Comparison of ENCODE assay signal across 10 mouse cellular contexts in the genomic region with DNA sequence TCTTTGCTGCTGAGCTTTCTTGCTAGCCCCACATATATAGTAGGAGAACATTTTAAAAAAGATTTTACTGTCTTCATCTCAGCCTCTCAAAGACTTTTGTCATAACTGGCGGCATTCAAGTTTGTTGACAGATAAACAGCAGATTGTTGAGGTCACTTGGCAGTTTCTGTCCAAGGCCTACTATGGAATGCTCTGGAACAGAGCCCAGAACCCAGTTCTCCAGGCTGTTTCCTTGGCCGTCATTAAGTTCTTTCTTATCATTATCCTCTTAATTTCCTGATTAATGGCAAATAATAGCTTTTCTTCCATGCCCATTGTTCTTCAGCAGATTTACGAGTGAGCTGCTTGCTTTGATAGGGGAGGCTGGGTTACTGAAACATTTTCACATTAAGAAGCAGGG.
DNase-seq lines count a peak whose midpoint lies in the region; ATAC-seq and TF ChIP-seq lines count a peak whose summit lies in the region.
"Had no signal": no experiment of that assay in that cellular context is flagged by ENCODE, and none has a peak within 500 bp of the region (broad histone marks: within the 10 kb centered on the region; RNA-seq: fewer than 3 reads in every experiment).

No protein-coding gene starts in this region.

- no peak overlapping the region for H3K27ac ChIP-seq in hindbrain, postnatal 0 days
- no peak overlapping the region for H3K27ac ChIP-seq in hindbrain, embryonic 13.5 days
- H3K27ac ChIP-seq in cerebellum, adult 2 months (ENCODE audit: insufficient read depth, low read length): no peak overlapping the region
- 0 out of 2 replicates have a peak overlapping the region, but pooled peaks have one; percentile 31 for H3K27ac ChIP-seq in lung, embryonic 15.5 days
- H3K27ac ChIP-seq: liver, embryonic 14.5 days had no signal

- no peak overlapping the region for H3K9ac ChIP-seq in hindbrain, postnatal 0 days (replicated peaks; ENCODE audit: low read length)
- no peak overlapping the region for H3K9ac ChIP-seq in hindbrain, embryonic 13.5 days
- H3K9ac ChIP-seq in lung, embryonic 15.5 days: no peak overlapping the region
- H3K9ac ChIP-seq: liver, embryonic 14.5 days had no signal

- TF ChIP-seq POLR2A in cerebellum, adult 2 months (IDR thresholded peaks at IDR 0.05; ENCODE audit: borderline replicate concordance, insufficient read depth, low read length): no peak

- H3K36me3 ChIP-seq in hindbrain, postnatal 0 days (ENCODE audit: insufficient read depth, low read length): no peaks in the 10 kb centered on the region
- H3K36me3 ChIP-seq in hindbrain, embryonic 13.5 days: no peaks in the 10 kb centered on the region
- H3K36me3 ChIP-seq in lung, embryonic 15.5 days: no peaks in the 10 kb centered on the region

- DNase-seq in hindbrain, postnatal 0 days (ENCODE audit: low spot score): peak; percentile 10
- DNase-seq in adrenal gland, postnatal 36 days: peak; percentile 19 to 38
- peak; percentile 21 to 61 for DNase-seq in cerebellum, adult 2 months
- DNase-seq in urinary bladder, postnatal 25 days (ENCODE audit: low spot score): no peak
- DNase-seq in right cerebral cortex, postnatal 25 days: no peak
- no peak for DNase-seq in thymus, postnatal 10 days (ENCODE audit: low spot score in 2 of 2)
- DNase-seq: midbrain, embryonic 14.5 days had no signal

- H3K4me2 ChIP-seq in hindbrain, postnatal 0 days (ENCODE audit: low read depth, low read length): no peak overlapping the region
- H3K4me2 ChIP-seq in hindbrain, embryonic 13.5 days: no peak overlapping the region
- H3K4me2 ChIP-seq in lung, embryonic 15.5 days: no peak overlapping the region

- 36% methylated on average over 3 of the region's 3 CpGs for WGBS in hindbrain, postnatal 0 days
- WGBS in hindbrain, embryonic 13.5 days: 68% methylated on average over 3 of the region's 3 CpGs
- WGBS in cerebellum, adult 2 months: 12% methylated on average over 3 of the region's 3 CpGs
- WGBS in lung, embryonic 15.5 days: 41% methylated on average over 3 of the region's 3 CpGs

- no peak overlapping the region for H3K4me3 ChIP-seq in hindbrain, postnatal 0 days (ENCODE audit: low read length)
- H3K4me3 ChIP-seq in hindbrain, embryonic 13.5 days: no peak overlapping the region
- H3K4me3 ChIP-seq in cerebellum, adult 2 months (replicated peaks; ENCODE audit: insufficient read depth, low read depth, low read length): no peak overlapping the region
- no peak overlapping the region for H3K4me3 ChIP-seq in lung, embryonic 15.5 days

- TF ChIP-seq CTCF in hindbrain, postnatal 0 days (IDR thresholded peaks at IDR 0.05; ENCODE audit: low read depth): no peak
- no peak for TF ChIP-seq CTCF in cerebellum, adult 2 months (IDR thresholded peaks at IDR 0.05; ENCODE audit: borderline replicate concordance, insufficient read depth, low read depth, low read length)

- no peaks in the 10 kb centered on the region for H3K27me3 ChIP-seq in hindbrain, postnatal 0 days (ENCODE audit: insufficient read depth, low read length)
- no peaks in the 10 kb centered on the region for H3K27me3 ChIP-seq in hindbrain, embryonic 13.5 days
- H3K27me3 ChIP-seq in cerebellum, adult 2 months (ENCODE audit: control insufficient read depth, insufficient read depth, low read length): no peaks in the 10 kb centered on the region
- H3K27me3 ChIP-seq in lung, embryonic 15.5 days: no peaks in the 10 kb centered on the region

- no peak for ATAC-seq in hindbrain, postnatal 0 days
- no peak for ATAC-seq in hindbrain, embryonic 13.5 days (ENCODE audit: low FRiP score)
- peak; percentile 74; the same call in 1 of the 2 replicates for ATAC-seq in lung, embryonic 15.5 days (ENCODE audit: borderline replicate concordance, extremely low read depth, low FRiP score, low TSS enrichment)

- H3K9me3 ChIP-seq in hindbrain, postnatal 0 days (ENCODE audit: low read length): no peaks in the 10 kb centered on the region
- no peaks in the 10 kb centered on the region for H3K9me3 ChIP-seq in hindbrain, embryonic 13.5 days
- H3K9me3 ChIP-seq in lung, embryonic 15.5 days: no peaks in the 10 kb centered on the region

- no peaks in the 10 kb centered on the region for H3K4me1 ChIP-seq in hindbrain, postnatal 0 days (ENCODE audit: insufficient read depth, low read length)
- H3K4me1 ChIP-seq in hindbrain, embryonic 13.5 days (replicated peaks): no peaks in the 10 kb centered on the region
- H3K4me1 ChIP-seq in cerebellum, adult 2 months (ENCODE audit: control insufficient read depth, insufficient read depth, low read length): peaks cover 7% of the 10 kb centered on the region; the same call in 1 of the 2 replicates
- peaks cover 5% of the 10 kb centered on the region; the same call in 1 of the 2 replicates for H3K4me1 ChIP-seq in lung, embryonic 15.5 days

Comparison
In these comparisons a context has a peak if more than half of its experiments do, and no peak if none do; other contexts are left out.
1. DNase-seq: peak in hindbrain, postnatal 0 days (single experiment), adrenal gland, postnatal 36 days (2 of 2) and cerebellum, adult 2 months (2 of 2); none in urinary bladder, postnatal 25 days (single experiment), right cerebral cortex, postnatal 25 days (single experiment) and thymus, postnatal 10 days (0 of 2).